Mouse (Mus musculus) brain, adult 10 weeks (tissue): ENCODE measurements around the gene Foxa1. TPM values are rescaled to one million over a fixed set of nuclear protein-coding genes. Genes with fewer than 3 reads are reported as not detected.

ENCODE experiments used
- polyA plus RNA-seq: library from polyadenylated mRNA; stranded (reverse); fragments of 350-450 nt; fragmentation: Illumina TruSeq; extraction: RNeasy Lipid Tissue Mini Kit (QIAGEN cat#74804); gene quantifications from one replicate; pipeline ENCODE4 v1.2.3, GENCODE M21; 2015; ENCODE audit warnings: low read depth, low replicate concordance

Foxa1 gene
- 0.27 TPM for polyA plus RNA-seq

DNA sequence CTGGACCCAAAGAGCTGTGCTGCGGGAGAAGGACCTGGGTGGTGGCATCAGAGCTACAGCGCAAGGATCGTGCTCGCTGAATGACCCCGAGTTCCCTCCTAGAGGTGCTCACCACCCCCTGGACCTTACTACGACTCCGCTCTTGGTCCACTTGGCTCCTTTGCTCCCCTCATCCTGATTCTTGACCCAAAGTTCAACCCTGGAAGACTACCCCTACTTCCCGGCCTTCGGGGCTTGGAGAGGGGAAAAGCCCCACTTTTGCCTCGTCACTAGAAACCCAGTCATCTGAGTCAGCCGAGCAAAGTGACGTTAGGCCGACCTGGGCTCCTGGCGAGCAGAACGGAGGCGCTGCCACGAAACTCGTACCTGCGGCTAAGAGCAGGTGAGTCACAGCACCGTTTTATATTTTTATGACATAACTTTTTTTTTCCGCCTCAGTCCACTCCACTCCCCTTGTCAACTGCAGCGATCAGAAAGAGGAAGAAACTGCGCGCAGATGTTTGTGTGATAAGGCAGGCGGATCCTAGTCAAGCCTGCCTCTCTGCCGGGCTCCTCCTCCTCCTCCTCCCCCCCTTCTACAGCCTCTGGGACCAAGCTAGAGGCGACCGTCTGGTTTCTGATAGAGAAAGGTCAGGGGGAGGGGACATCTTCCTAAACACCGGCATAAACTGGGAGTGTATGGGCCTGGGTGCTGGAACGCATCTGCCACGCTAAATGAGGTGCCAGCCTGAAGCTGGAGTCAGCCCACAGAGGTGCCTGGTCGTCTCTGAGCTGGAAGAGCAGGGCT lies at the start of gene Foxa1:
Gene Foxa1 (minus strand): TSS at position 502 of the 787 bp plus-strand sequence.

DNA sequence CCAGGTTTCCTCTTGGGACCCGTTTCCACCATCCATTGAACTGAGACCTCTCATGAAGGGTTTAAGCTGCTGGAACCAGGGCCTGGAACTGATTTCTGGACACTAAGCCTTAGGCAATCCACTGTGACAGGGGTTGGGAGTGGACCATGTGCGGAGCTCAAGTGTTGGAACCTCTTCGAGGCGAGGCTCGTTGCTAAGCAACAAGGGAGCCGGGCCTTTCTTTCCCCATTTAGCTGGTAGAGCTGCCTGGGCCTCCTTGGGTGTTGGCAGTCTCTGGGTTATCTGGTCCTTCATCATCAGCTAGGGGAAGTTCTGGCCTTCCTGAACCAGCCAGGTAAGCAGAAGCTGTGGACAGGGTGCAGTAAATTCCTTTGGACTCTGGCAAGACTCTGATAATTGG lies 17.2 kb upstream of the Foxa1 start, which contains the start of gene Ttc6:
Gene Ttc6 (plus strand): TSS at position 205 of the 400 bp plus-strand sequence.

Other genes with a start within 250 kb of the Foxa1 start
- not detected for gene Ttc6, start 17.2 kb upstream of the Foxa1 start, polyA plus RNA-seq